Mouse (Mus musculus): ENCODE results near the gene Eif1b. TPM values are rescaled to one million over a fixed set of nuclear protein-coding genes. Genes with fewer than 3 reads are reported as not detected.

Eif1b gene
- polyA plus RNA-seq, 1 experiment from 2014 or later, result 220 TPM

DNA sequence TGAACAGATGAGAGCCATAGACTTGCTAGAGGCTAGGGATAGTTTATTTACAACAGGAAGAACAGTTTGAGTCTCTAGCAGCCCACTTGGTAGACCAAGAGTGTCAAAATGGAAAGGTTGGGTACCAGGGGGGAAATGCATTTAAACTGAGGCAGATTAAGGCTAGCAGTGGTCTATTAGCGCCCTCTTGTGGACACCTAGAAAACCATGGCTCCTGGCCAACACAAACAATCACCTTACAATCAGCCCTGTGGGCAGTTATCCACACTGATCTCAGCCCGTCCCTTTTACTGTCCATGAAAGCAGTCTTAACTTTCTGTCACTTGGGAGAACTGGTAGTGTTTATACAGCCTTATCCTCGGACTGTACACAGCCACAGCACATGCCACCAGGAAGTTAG is 4.7 kb downstream of the Eif1b start:
- peaks cover 20% of the 10 kb centered on the region for H3K4me1 ChIP-seq
- H3K27ac ChIP-seq (replicated peaks), result no peak overlapping the region
- no peaks in the 10 kb centered on the region for H3K27me3 ChIP-seq (replicated peaks; ENCODE audit: low read depth, poor library complexity, severe bottlenecking)
- DNase-seq (ENCODE audit: low spot score), result peak; percentile 77
- peaks cover 34% of the 10 kb centered on the region for H3K36me3 ChIP-seq (replicated peaks)
- WGBS, result 10% methylated on average over 3 of the region's 3 CpGs
- no peaks in the 10 kb centered on the region for H3K9me3 ChIP-seq
- H3K4me3 ChIP-seq, result no peak overlapping the region

DNA sequence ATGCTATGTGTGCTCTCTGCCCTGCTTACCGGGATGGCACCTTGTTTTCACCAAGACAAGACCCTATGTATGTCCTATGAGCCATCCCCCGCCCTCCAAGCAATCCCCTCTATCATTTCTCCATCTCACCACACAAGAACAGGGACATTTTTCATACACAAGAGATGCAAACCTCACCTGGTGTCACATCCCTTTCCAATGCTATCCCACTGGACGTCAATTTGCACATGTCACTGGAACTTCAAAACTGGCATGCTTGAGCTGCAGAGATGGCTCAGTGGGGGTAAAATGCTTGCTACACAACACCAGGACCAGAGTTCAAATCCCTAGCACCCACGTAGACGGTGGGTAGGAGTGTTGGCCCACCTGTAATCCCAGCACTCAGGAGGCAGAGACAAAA is 6.0 kb downstream of the Eif1b start:
- WGBS, result 84% methylated on average over 5 of the region's 5 CpGs
- Histone ChIP-seq H3K9me3 (no peaks in the 10 kb centered on the region), H3K36me3 (replicated peaks) (peaks cover 34% of the 10 kb centered on the region), H3K27me3 (replicated peaks; ENCODE audit: low read depth, poor library complexity, severe bottlenecking) (no peaks in the 10 kb centered on the region), H3K4me1 (peaks cover 16% of the 10 kb centered on the region), H3K4me3 (no peak overlapping the region), H3K27ac (replicated peaks) (no peak overlapping the region)
- no peak for DNase-seq (ENCODE audit: low spot score)

DNA sequence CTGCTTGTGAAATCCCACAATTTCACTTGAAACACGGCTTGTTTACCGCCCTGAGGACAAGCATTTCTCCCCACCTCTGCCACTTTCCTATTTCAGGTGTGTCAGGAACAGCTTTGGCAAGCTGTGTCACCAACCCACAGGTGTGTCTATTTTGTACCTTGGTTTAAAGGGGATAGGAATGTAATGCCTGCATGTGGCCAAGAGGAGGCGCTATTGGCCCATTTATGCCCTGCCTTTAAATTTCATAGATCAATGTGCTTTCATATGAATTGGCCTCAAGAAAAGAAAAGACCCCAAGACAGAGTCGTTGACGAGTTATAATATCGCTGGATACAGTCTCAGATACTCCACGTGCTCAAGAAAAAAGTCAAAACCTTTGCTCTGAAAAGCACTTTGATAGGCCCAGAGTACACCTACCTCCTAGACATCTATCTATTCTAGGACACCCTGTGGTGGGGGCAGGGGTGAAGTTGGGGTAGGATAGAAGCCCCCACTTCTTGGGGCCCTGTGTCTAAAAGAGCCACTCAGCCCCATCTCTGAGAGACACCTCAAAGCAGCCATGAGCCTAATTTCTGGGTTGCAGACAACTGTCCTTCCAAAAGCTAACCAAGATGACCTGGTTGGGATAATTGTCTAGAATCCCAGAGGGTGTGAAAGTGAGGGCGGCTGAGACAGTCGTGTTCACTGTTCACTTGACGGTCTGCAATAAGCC is 9.3 kb downstream of the Eif1b start:
- H3K27ac ChIP-seq (replicated peaks), result no peak overlapping the region
- H3K9me3 ChIP-seq, result peaks cover 1% of the 10 kb centered on the region; the same call in 1 of the 2 replicates
- H3K27me3 ChIP-seq (replicated peaks; ENCODE audit: low read depth, poor library complexity, severe bottlenecking), result no peaks in the 10 kb centered on the region
- H3K4me3 ChIP-seq, result no peak overlapping the region
- peak; percentile 39 for DNase-seq (ENCODE audit: low spot score)
- peaks cover 8% of the 10 kb centered on the region for H3K36me3 ChIP-seq (replicated peaks)
- 40% methylated on average over 10 of the region's 10 CpGs for WGBS
- H3K4me1 ChIP-seq, result no peaks in the 10 kb centered on the region

DNA sequence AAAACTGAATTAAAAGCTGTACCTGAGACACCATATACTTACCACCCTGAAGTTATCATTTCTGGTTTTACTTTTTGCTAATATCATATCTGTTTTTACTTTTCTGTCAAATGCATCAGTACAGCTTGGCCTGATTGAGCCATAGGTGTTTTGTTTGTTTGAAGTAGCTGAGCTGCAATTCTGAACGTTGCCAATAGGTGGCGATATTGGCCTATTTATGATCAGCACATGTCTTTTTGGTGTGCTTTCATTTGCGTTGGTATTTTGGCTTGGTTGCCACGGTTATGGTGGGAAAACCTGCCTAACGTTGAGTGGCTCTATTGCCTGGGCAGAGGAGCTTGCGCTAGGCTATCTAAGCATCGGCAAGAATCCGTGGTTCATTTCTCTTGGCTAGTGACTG is 10.0 kb downstream of the Eif1b start:
- peak; percentile 85 for DNase-seq (ENCODE audit: low spot score)
- 8% methylated on average over 8 of the region's 8 CpGs for WGBS
- Histone ChIP-seq H3K4me3 (no peak overlapping the region), H3K4me1 (no peaks in the 10 kb centered on the region), H3K27me3 (replicated peaks; ENCODE audit: low read depth, poor library complexity, severe bottlenecking) (no peaks in the 10 kb centered on the region), H3K27ac (replicated peaks) (no peak overlapping the region; the same call in 1 of the 2 replicates), H3K9me3 (peaks cover 6% of the 10 kb centered on the region; the same call in 1 of the 2 replicates), H3K36me3 (replicated peaks) (peaks cover 5% of the 10 kb centered on the region)

DNA sequence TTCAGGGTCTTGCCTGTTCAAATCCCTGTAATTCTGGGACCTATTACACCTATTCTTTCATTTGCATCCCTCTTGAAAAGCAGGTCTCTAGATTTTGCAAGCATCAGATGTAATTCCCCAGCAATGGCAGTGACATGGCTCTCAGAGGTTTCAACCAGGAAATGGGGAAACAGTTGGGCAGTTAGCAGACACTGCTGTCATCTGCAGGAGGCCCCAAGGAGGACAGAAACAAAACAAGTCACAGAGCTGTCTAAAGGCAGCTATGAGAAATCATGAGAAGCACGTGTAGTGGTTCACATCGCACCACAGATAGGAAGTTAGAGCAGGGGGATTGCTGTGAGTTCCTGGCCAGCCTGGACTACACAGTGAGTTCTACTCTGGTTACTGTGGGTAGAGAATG is 12.4 kb downstream of the Eif1b start:
- 84% methylated on average over 2 of the region's 2 CpGs for WGBS
- no peak overlapping the region for H3K27ac ChIP-seq (replicated peaks)
- no peaks in the 10 kb centered on the region for H3K4me1 ChIP-seq
- no peak overlapping the region for H3K4me3 ChIP-seq
- no peaks in the 10 kb centered on the region for H3K36me3 ChIP-seq (replicated peaks)
- H3K27me3 ChIP-seq (replicated peaks; ENCODE audit: low read depth, poor library complexity, severe bottlenecking), result no peaks in the 10 kb centered on the region
- H3K9me3 ChIP-seq, result peaks cover 6% of the 10 kb centered on the region; the same call in 1 of the 2 replicates
- DNase-seq (ENCODE audit: low spot score), result no peak

DNA sequence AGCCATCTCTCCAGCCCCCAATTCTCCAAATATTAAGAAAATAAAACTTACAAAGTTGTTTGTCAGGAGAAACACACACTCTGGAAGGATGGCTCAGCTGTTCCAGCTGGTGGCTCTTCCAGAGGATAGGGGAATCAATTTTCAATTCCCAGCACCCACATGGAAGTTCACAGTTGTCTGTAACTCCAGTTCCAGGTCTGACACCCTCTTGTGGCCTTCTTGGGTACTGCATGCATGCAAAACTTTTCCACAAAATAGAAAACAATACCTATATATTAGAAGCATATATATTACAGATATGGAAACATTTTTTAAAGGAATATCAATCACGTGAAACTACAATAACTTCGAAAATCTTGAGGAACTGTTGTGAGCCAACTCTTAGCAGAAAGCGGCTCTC is 19.7 kb downstream of the Eif1b start:
- DNase-seq (ENCODE audit: low spot score), result peak; percentile 25
- Histone ChIP-seq H3K27ac (replicated peaks) (no peak overlapping the region), H3K4me1 (no peaks in the 10 kb centered on the region), H3K27me3 (replicated peaks; ENCODE audit: low read depth, poor library complexity, severe bottlenecking) (no peaks in the 10 kb centered on the region), H3K36me3 (replicated peaks) (no peaks in the 10 kb centered on the region), H3K9me3 (peaks cover under 1% of the 10 kb centered on the region; the same call in 1 of the 2 replicates), H3K4me3 (no peak overlapping the region)
- WGBS, result 77% methylated on average over 3 of the region's 3 CpGs

DNA sequence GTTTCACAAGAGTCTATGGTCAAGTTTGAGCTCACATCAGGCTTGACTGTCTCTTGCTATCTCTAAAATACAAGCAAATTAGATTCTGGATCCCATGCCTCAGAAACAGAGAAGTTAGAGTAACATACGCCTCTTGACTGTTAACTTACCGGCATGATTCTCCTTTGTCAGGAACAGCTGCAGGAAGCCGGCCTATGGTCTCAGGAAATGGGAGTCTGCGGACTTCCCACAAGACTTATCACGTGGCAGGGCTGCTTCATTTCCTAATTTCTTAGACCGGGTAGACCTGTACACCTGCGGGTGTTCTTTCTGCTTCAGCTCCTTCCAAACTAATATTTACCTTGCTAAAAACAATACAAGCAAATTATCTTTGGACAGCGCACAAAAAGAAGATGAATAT is 24.7 kb downstream of the Eif1b start:
- Histone ChIP-seq H3K4me1 (no peaks in the 10 kb centered on the region), H3K27me3 (replicated peaks; ENCODE audit: low read depth, poor library complexity, severe bottlenecking) (no peaks in the 10 kb centered on the region), H3K4me3 (no peak overlapping the region), H3K36me3 (replicated peaks) (no peaks in the 10 kb centered on the region), H3K27ac (replicated peaks) (no peak overlapping the region), H3K9me3 (no peaks in the 10 kb centered on the region)
- WGBS, result 82% methylated on average over 8 of the region's 8 CpGs
- DNase-seq (ENCODE audit: low spot score), result no peak

DNA sequence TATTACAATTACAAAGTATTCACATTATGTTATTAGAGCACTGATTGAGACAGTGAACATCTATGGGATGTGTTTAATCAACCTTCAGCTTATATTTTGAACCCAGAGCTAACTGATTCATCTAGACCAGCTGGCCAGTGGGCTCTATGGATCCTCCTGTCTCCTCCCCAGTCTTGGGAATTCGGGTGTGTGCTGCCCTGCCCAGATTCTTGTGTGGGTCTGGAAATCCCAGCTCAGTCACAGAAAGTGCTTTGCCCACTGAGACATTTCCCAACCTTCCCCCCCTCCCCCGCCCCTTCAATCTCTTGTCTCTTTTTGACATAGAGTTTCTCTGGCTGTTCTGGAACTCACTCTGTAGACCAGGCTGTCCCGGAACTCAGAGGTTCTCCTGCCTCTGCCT is 26.9 kb downstream of the Eif1b start:
- Histone ChIP-seq H3K9me3 (no peaks in the 10 kb centered on the region), H3K36me3 (replicated peaks) (no peaks in the 10 kb centered on the region), H3K4me3 (no peak overlapping the region), H3K27ac (replicated peaks) (no peak overlapping the region), H3K4me1 (no peaks in the 10 kb centered on the region), H3K27me3 (replicated peaks; ENCODE audit: low read depth, poor library complexity, severe bottlenecking) (no peaks in the 10 kb centered on the region)
- no peak for DNase-seq (ENCODE audit: low spot score)
- 76% methylated on average over 3 of the region's 3 CpGs for WGBS

DNA sequence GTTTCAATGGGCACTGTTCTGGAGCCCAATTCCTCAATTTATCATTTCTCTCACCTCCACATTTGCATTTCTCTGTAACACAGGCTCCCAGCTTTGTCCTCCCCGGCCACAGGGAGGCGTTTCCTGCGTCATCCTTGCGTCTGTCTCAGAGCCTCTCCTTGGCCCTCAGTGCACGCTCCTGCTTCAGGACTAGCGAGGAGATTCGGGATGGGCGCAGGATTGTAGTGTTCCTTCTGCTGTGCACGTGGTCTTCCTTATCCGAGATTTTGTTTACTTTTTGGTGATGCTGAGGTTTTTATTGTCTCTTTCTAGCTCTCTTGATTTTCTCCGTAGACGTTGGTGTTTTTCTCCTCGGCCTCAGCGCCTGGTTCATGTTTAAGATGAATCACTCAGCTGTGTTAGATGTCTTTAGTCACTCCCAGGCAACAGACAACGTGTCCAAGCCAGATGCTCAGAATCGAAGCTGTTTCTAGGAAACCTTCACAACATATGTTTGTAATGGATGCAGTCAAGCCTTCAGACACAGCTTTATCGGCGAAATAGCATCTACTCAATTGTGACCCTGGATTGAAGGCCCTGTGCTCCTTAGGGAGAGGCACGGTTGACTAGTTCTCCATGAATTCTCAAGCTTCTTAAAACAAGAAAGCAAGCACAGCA is 27.6 kb downstream of the Eif1b start:
- WGBS, result 68% methylated on average over 19 of the region's 19 CpGs
- Histone ChIP-seq H3K9me3 (no peaks in the 10 kb centered on the region), H3K4me1 (no peaks in the 10 kb centered on the region), H3K4me3 (no peak overlapping the region), H3K27me3 (replicated peaks; ENCODE audit: low read depth, poor library complexity, severe bottlenecking) (no peaks in the 10 kb centered on the region), H3K36me3 (replicated peaks) (no peaks in the 10 kb centered on the region), H3K27ac (replicated peaks) (no peak overlapping the region)
- no peak for DNase-seq (ENCODE audit: low spot score)

DNA sequence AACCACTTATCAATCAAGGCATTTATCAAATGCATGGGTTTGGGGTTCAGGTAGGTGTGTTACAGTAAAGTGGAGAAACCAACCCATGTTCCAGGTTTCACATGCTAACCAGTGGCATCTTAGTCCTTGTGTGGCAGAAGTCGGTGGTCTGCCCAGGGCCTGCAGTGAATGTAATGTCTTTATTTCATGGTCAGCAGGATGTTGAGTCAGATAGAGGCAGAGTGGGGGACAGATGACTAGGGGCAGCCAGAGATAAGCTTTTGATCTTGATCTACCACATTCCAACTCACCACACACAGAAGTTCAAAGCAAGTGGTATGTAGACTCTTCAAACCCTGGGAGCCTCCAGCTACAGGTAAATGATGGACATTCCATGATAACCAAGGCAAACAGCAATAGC is 29.1 kb downstream of the Eif1b start:
- no peak for DNase-seq (ENCODE audit: low spot score)
- H3K27ac ChIP-seq (replicated peaks), result no peak overlapping the region
- no peaks in the 10 kb centered on the region for H3K9me3 ChIP-seq
- no peaks in the 10 kb centered on the region for H3K4me1 ChIP-seq
- 78% methylated on average over 1 of the region's 1 CpGs for WGBS
- no peak overlapping the region for H3K4me3 ChIP-seq
- no peaks in the 10 kb centered on the region for H3K27me3 ChIP-seq (replicated peaks; ENCODE audit: low read depth, poor library complexity, severe bottlenecking)
- H3K36me3 ChIP-seq (replicated peaks), result no peaks in the 10 kb centered on the region

DNA sequence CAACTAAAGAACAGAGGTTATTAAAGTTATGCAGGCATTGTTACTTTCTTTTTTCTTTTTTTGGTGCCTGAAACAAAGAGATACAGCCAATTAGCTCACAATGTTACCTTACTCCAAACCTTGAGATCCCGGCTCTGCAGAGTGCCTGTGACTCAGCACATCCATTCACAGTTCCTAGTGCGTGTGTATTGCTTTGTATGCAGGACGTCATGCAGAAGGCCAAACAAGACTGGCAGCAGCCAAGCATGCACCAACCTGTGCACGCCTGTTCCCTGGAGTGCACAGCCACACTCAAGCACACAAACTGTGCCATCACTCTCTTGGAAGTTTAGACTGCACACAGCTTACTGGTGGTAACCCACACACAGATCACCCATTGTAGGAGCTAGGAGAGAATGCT is 35.2 kb downstream of the Eif1b start:
- WGBS, result 78% methylated on average over 4 of the region's 4 CpGs
- Histone ChIP-seq H3K27ac (replicated peaks) (no peak overlapping the region), H3K4me3 (no peak overlapping the region), H3K9me3 (no peaks in the 10 kb centered on the region), H3K27me3 (replicated peaks; ENCODE audit: low read depth, poor library complexity, severe bottlenecking) (no peaks in the 10 kb centered on the region), H3K4me1 (no peaks in the 10 kb centered on the region), H3K36me3 (replicated peaks) (no peaks in the 10 kb centered on the region)
- no peak for DNase-seq (ENCODE audit: low spot score)

DNA sequence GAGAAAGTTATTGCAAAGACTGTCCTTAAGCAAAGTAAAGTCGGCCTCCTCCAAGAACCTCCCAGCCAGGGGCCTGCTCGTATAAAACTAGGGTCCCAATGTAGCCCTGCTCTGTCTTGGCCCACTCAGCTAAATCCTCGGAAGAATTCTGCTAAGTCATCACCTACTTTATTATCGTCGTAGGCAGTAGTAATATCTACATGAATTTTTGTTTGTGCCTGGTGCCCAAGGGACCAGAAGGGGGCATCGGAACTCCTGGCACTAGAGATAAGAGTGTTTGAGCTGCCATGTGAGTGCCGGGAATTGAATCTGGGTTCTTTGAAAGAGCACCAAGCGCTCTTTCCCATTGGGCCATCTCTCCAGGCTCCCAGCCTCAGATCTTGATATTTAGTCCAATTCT is 35.9 kb downstream of the Eif1b start:
- no peaks in the 10 kb centered on the region for H3K36me3 ChIP-seq (replicated peaks)
- no peak overlapping the region for H3K4me3 ChIP-seq
- H3K9me3 ChIP-seq, result no peaks in the 10 kb centered on the region
- H3K4me1 ChIP-seq, result no peaks in the 10 kb centered on the region
- no peak for DNase-seq (ENCODE audit: low spot score)
- no peak overlapping the region for H3K27ac ChIP-seq (replicated peaks)
- 94% methylated on average over 8 of the region's 8 CpGs for WGBS
- no peaks in the 10 kb centered on the region for H3K27me3 ChIP-seq (replicated peaks; ENCODE audit: low read depth, poor library complexity, severe bottlenecking)

DNA sequence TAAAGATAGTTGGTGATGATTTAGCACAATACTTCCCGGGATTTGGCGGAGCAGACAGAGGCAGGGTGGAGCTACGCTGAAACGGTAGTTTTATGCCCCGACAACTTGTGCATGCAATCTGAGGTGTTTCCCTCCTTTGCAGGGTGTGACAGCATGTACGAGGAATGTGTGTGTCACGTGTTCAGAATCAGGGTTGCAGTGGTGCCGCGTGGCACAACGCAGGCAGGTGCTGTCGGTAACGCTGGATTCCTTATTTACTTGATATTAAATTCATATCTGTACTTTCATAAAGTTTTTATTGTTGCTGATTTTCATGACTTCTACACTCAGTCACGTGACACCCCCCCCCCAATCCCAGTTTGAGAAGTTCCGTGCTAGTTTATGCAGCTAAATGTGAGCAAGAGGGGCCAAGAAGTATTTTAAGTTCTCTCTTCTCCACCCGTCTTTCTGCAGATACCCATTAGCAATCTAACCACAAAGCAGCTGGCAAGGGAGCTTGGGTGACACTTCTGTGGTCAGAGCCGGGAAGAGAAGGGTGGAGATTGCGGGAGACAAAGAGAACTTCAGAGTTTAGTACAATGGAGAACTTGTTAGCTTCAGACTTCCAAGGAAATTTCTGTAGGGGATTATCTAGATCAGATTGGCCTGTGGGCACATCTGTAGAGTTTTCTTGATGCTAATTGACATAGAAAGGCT is 36.9 kb downstream of the Eif1b start:
- H3K36me3 ChIP-seq (replicated peaks), result no peaks in the 10 kb centered on the region
- H3K9me3 ChIP-seq, result peaks cover 4% of the 10 kb centered on the region; the same call in 1 of the 2 replicates
- no peak overlapping the region for H3K4me3 ChIP-seq
- no peak overlapping the region for H3K27ac ChIP-seq (replicated peaks)
- no peaks in the 10 kb centered on the region for H3K27me3 ChIP-seq (replicated peaks; ENCODE audit: low read depth, poor library complexity, severe bottlenecking)
- H3K4me1 ChIP-seq, result no peaks in the 10 kb centered on the region
- WGBS, result 85% methylated on average over 17 of the region's 17 CpGs
- DNase-seq (ENCODE audit: low spot score), result no peak
